Mouse (Mus musculus) olfactory bulb, adult 2 months (tissue): ENCODE results near the gene Ubl4b.

Experiments
- CTCF ChIP-seq: fragments of 200-500 bp; IDR thresholded peaks from 2 replicates; pipeline ENCODE4 v1.5.1; 2012; ENCODE audit warnings: low read depth, mild to moderate bottlenecking, low read length, moderate library complexity; ENCODE audit not compliant: insufficient read depth
- POLR2A ChIP-seq: fragments of 200-500 bp; IDR thresholded peaks from 2 replicates; pipeline ENCODE4 v1.6.1; 2012; ENCODE audit warnings: mild to moderate bottlenecking, low read depth, low read length, moderate library complexity; ENCODE audit not compliant: insufficient read depth

GRCm38 (mm10) chr3:107571205-107571604 is 16.3 kb upstream of the Ubl4b start:
- TF ChIP-seq CTCF, result no peak
- no peak for TF ChIP-seq POLR2A
